Mouse (Mus musculus) lung, postnatal 14 days (tissue): Measurements from ENCODE around the gene Fam174b.

Experiments
- DNase-seq: peaks from one replicate; pipeline ENCODE4 v3.0.0; 2021

The Fam174b gene

DNA sequence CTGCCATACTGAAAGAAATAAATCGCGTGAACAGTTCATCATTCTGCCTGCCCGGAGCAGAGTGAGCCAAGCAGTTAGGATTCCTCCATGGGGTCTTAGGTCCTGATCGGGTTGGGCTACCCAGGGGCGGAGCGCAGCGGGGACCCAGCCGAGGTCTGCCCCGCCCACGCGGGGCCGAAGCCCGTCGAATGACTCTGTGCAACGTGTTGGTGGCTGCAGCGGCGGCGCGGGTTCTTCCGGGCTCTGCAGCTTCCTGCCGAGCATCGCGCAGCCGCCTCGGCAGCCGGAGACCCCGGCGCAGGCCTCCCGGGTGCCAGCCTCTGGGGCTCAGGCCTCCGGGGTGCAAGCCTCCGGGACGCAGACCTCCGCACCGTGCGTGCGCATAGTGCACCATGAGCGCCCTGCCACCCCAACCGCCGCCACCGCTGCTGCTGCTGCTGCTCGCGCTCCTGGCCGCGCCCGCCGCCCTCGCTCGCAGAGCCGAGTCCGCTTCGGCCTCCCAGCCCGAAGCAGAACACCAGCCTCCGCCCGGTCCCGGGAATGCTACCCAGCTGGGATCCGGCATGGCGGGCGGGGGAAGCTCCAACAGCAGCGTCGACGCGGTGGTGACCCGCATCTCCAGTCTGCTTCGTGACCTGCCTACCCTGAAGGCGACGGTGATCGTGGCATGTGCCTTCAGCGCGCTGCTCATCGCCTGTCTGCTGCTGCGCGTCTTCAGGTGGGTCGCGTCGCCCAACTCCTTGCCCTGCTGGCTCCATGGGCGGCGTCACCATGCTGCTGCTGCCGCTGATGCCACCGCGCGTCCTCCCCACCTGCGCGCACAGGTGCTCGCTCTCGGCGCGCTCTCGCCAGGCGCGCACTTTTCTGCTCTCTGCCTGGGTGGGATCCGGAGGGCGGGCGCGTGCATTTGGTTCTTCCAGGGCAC, at the start of gene Fam174b:
Gene Fam174b, plus strand, starts transcription at position 192 of the 925 bp plus-strand sequence.
- peak; percentile 69 for DNase-seq

GRCm38 (mm10) chr7:73697092-73697491, 43.0 kb upstream of the Fam174b start:
- DNase-seq = no peak

GRCm38 (mm10) chr7:73704305-73704704, 35.8 kb upstream of the Fam174b start:
- DNase-seq = no peak

- DNase-seq = no peak
Observed at GRCm38 (mm10) chr7:73713506-73713905, 26.6 kb upstream of the Fam174b start.

GRCm38 (mm10) chr7:73715928-73716749, 24.0 kb upstream of the Fam174b start:
- peak; percentile 50 for DNase-seq

DNA sequence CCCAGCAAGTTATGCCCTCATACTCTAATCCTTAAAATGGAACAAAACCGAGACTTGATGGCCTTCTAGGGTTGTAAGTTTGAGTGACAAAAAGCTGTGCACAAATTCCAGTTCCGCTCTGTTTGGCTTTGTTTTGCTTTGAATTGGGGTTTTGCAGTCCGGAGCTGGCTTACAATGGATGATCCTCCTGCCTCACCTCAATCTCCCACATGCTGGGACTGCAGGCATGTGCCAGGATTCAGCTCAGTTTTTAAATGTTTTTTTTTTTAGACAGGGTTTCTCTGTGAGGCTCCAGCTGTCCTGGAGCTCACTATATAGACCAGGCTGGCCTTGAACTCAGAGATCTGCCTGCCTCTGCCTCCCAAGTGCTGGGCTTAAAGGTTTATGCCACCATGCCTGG, 23.3 kb upstream of the Fam174b start:
- no peak for DNase-seq

DNA sequence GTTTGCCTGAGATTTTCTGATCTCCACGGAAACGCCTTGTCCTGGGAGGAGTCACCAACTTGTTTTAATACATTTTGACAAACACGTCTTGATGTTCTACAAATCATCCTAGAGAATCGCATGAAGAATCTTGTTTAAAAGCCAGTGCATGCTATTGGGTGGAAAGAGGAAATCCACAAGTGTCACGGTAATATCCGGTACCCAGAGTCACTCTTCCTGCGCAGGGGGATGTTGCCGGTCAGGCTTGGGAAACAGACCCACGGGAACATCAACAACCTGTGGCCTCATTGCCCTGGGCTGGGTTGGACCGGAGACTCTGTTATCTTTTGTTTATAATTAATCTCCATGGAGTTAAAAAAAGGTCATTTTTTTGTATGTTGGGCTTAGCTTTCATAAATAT, 22.1 kb upstream of the Fam174b start:
- peak; percentile 40 for DNase-seq

- no peak for DNase-seq
Observed at GRCm38 (mm10) chr7:73718497-73719007, 21.6 kb upstream of the Fam174b start.

DNA sequence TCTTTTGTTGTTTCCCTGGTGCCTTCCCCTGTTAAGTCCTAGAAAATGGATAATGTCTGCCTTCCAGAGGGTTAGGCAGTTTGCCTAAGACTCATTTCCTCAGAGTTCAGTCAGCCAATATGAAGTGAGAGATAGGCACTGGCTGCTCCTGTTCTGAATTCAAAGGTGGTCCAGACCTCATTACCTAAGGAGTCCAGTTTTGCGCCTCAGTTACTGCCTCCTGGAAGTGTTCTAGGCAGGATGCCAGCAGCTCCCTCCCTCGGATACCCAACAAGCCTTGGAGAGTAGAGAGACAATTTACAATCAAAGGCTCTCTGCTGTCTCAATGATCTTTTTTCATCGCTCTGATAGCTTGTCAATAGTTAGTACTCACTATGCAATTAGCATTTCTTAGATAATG, 19.1 kb upstream of the Fam174b start:
- DNase-seq = peak; percentile 60

DNA sequence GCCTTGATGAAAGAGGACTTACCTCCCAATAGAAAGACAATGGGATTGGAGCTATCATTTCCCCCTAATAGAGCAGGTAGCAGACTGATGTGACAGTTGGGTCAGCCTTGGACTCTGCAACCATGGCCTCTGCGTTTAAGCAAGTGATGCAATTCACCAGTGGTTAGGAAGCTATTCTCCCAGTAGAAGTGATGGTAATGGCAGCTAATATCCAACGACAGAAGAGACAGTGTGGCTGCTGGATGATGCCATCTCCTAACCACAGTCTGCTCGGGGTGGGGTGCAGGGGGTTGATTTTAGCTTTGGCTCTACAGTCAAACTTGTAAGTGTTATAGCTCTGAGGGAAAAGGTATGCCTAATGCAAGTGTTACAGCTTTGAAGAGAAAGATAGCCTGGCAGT, 18.3 kb upstream of the Fam174b start:
- DNase-seq = no peak

DNA sequence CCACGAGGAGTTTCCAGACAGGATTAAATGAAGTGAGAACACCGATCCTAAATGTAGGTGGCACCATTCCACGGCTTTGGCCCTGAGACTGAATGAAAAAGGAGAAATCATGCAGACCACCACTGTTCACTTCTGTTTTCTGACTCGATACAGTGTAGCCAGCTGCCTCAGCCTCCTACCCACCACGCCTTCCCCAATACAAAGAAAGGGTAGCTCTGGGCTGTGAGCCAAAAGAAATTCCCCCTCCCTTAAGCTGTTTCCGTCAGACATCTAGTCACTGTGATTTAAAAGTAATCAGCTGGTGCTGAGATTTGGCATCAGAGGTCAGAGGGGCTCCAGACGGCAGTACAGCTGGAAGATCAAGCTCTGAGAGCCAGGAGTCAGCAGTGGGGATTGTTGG, 10.2 kb upstream of the Fam174b start:
- no peak for DNase-seq

DNA sequence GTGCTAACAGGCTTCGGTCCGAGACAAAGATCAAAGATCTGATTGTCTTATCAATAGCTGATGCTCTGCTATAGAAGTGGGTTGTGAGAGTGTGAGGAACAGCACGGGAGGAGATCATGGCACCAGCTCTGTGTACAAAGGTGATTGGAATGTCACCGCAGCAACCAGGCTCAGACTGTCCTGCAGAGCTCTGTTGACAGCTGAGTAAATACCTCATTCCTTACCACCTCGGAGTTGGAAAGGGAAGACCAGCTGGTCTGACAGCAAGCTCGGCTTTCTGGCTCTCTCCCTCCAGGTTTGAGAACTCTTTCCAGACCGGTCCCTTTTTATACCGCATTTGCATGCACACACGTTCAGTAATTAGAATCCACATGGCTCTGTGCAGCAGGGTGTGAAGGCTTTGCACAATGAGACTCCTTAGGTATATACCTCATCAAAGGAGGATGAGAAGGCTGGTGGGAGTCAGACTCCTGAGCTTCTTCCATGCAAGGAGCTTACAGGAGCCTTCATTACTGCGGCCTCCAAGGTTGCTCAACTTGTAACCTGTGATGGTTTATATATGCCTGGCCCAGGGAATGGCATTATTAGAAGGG, 9.6 kb upstream of the Fam174b start:
- no peak for DNase-seq

- no peak for DNase-seq
Observed at GRCm38 (mm10) chr7:73736046-73736445, 4.1 kb upstream of the Fam174b start.

DNA sequence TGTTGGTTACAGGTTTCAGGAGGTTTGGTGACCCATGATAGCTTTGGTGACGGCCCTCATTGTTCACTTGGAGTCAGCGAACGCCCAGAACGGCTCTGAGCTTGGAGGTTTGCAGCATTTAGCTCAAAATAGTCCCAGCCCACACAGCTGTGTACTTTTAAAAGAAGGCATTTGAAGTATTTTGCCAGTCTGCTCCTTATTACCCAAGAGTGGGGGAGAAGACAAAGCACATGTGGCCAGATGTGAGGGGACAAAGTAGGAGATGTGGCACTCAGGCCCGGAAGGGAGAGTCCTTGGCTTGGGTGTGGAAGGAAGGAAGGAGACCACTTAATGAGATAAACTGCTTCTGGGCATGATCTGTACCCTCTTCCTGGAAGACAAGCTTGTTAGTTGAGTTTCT, 1.3 kb downstream of the Fam174b start:
- DNase-seq = no peak

DNA sequence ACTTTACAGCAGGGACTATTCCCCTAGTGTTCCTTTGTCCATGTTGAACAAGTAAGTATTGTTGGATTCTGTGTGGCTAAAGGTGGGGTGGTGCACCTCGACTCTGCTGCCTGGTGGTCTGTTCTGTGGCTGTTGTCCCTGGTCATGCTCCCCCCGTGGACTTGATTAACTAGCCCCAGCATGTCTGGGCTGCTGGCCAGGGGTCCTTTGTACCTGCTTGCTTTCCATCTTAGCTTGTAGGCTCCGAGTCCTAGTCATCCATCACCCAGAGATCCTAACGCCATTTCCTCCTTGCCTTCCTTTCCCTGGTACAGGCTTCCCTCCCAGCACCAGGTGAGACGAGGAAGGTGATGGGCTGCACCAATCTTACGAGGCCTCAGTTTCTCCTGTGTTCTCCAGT, 1.7 kb downstream of the Fam174b start:
- no peak for DNase-seq

- DNase-seq = no peak
Observed at GRCm38 (mm10) chr7:73743144-73743543, 3.0 kb downstream of the Fam174b start.

DNA sequence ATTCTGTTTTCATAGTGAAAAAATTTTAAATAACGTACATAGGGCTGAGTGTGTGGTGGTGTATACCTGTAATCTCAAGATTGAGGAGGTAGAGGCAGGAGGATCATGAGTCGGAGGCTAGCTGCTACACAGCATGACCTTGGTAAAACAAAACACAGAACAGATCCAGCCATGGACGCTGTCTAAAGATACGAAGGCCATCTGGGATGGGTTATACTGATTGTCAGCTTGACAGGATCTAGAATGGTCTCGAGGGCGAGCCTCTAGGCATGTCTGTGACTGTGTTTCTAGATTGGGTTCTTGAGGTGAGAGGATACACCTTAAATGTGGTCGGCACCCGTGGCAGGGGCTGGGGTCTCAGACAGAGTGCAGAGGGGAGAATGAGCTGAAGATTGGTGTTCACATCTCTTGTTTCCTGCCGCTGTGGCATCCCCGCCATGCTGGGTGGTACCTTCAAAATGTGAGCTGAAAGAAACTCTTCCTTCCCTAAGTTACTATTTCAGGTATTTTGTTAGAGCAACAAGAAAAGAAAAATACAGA, 3.8 kb downstream of the Fam174b start:
- no peak for DNase-seq

DNA sequence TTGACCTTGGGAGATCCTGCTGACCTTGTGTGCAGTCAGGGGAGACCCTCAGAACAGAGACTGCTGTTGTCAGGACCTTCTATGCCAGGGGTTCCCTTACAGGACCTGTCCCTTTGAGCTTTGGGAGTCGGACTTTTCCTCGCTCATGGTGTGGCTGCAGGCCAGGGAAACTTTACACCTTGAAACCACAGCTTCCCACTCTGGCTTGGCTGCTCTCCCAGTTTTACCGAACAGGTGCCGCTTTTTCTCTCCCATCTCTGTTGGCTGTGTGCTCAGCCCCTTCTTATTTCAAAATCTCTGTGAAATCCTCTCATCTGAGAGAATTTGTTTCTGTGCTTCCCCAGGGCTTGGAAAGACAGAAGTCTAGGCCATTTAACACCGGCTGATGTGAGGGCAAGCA, 5.8 kb downstream of the Fam174b start:
- DNase-seq = peak; percentile 54

GRCm38 (mm10) chr7:73746836-73747235, 6.7 kb downstream of the Fam174b start:
- DNase-seq = no peak

DNA sequence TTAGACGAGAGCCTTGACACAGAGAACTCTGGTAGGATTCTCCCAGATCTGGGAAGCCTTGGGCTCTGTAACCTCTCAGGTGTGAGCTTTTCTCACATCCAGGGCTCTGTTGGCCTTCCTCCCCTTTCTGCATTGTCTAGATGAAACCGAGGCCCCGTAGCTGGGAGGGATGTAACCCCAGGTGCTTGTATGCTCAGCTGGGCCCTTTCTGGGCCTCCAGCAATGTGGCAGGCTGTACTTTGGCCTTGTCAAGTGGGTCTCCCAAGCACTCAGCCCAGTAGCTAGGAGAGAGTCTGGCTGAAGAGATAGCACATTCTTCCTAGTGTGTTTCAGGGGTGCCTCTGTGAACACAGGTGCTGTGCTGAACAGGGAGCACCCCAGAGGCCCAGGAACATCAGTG, 7.4 kb downstream of the Fam174b start:
- no peak for DNase-seq

GRCm38 (mm10) chr7:73748437-73749108, 8.5 kb downstream of the Fam174b start:
- DNase-seq = no peak

DNA sequence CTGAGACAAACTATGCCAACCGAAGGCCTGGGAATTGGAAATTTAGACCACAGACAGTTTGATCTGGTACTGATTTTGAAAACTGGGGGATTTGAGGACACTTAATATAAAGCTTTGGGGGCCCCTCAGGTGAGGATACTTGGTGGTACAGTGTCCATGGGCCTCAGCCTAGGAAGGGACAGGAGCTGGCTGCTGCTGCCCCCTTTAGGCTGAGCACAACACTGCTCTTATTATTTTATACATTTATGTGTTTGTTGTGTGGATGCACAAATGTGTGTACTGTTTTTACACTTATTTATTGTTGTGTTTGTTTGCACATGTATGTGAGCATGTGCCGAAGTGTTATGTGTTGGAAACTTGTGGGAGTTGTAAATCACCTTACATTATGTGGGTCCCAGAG, 9.2 kb downstream of the Fam174b start:
- no peak for DNase-seq
